Mouse (Mus musculus): Measurements from ENCODE around the gene Ptpn21.

GRCm38 (mm10) chr12:98627392-98628259 lies 109.6 kb downstream of the Ptpn21 start, which contains the start of gene Spata7:
- TF ChIP-seq POLR2A (IDR thresholded peaks at IDR 0.05; ENCODE audit: borderline replicate concordance, extremely low read depth, low read depth, low read length): no peak
- TF ChIP-seq CTCF (IDR thresholded peaks at IDR 0.05; ENCODE audit: insufficient read depth, low read length): no peak
